Mouse (Mus musculus): Measurements from ENCODE around the gene Slf1. TPM values are rescaled to one million over a fixed set of nuclear protein-coding genes. Genes with fewer than 3 reads are reported as not detected.
"Not testable (repeated sequence)": the region's sequence is repeated elsewhere in the genome, so short reads cannot be mapped to it uniquely, and the experiment has no call there.

Slf1 gene
- polyA plus RNA-seq (2016; fragmentation: Nextera tagmentation; extraction: Ambion mirVana) = 41.3 and 46.7 TPM in 2 replicates

DNA sequence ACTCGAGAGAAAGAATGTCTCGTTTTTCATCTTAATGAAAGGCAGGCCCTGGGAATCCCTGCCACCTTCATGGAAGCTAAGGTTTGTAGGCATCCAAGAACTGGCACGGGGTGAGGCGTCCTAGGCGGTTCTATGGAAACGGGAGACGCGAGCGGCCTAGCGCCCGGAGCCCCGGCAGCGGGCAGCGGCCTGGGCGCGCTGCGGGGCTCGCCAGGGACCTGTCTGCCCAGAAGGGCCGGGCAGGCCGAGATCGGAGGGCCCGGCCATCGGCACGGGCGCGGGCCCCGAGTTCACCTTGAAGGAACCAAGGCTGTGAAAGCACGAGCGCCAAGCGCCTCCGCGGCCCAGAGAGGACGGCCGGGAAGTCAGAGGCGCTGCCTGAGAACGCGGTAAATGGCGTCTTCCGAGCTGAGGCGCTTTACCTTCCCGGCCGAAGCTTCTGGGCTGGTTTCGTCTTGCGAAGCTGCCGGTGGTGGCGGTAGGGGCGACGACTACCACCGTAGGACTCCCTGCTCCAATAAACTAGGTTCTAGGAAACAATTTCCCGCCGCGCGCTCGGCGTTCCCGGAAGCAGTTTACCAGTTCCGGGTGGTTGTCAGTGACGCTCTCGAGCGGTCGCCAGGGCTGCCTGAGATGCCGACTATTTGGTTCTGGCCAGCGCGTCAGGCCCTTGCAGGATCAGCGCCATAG is at the start of gene Slf1, which contains the start of gene 2210408I21Rik:
Gene Slf1 (minus strand): TSS at position 543 of the 690 bp plus-strand sequence.
Gene 2210408I21Rik (plus strand): TSS at position 610 of the 690 bp plus-strand sequence.
- WGBS = under 1% methylated on average over 65 of the region's 65 CpGs
- H3K27ac ChIP-seq = peak within 1 kb of the TSS; percentile 95
- no peaks in the 10 kb centered on the region for H3K27me3 ChIP-seq (ENCODE audit: low read depth, poor library complexity, severe bottlenecking)
- H3K4me3 ChIP-seq = peak within 1 kb of the TSS; percentile 93
- H3K36me3 ChIP-seq = no peaks in the 10 kb centered on the region
- H3K4me1 ChIP-seq = peaks cover 11% of the 10 kb centered on the region
- peak; percentile 93 for DNase-seq (ENCODE audit: low spot score)
- H3K9me3 ChIP-seq (replicated peaks) = no peaks in the 10 kb centered on the region

DNA sequence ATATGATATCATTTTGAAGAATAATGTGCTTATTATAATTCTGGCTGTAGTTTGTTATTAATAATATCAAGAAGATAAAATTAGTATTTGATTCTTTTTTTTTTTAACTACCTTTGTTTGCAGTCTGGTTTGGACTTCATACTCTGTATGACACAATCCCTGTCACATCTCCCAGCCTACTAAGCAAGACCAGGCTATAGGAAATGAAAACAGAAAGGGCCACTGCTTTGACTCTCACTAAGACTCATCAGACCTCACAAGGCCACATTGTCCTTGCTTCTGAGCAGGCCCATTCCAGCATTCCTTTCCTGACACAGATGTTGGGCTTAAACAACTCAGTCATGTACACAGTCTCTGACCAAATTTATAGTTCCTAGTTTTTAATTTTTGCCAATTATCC is 42.7 kb upstream of the Slf1 start:
- H3K36me3 ChIP-seq = no peaks in the 10 kb centered on the region
- no peak for DNase-seq (ENCODE audit: low spot score)
- H3K9me3 ChIP-seq (replicated peaks) = no peaks in the 10 kb centered on the region
- H3K4me1 ChIP-seq = peaks cover 7% of the 10 kb centered on the region; the same call in 1 of the 2 replicates
- H3K27ac ChIP-seq = no peak overlapping the region
- H3K4me3 ChIP-seq = no peak overlapping the region
- H3K27me3 ChIP-seq (ENCODE audit: low read depth, poor library complexity, severe bottlenecking) = no peaks in the 10 kb centered on the region

DNA sequence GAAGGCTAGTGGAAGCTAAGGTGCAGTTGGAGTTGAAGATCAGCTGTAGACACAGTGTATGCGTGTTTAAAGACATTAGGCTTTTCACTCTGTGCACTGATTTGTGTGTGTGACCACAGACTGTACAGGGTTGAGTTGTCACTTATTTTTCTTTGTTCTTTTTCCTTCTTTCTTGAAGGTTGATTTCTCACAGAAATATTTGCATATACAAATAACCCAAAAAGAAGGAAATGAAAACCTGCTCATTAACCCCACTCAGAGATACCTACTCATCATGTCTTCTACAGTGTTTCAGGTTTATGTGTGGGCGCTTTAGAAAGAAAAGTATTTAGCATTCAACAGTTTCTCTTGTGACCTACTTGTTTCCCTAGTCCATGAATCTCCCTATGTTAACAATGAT is 5.6 kb upstream of the Slf1 start:
- H3K36me3 ChIP-seq = no peaks in the 10 kb centered on the region
- no peaks in the 10 kb centered on the region for H3K27me3 ChIP-seq (ENCODE audit: low read depth, poor library complexity, severe bottlenecking)
- H3K4me1 ChIP-seq = peaks cover 6% of the 10 kb centered on the region; the same call in 1 of the 2 replicates
- H3K4me3 ChIP-seq = no peak overlapping the region
- 89% methylated on average over 2 of the region's 2 CpGs for WGBS
- H3K27ac ChIP-seq = no peak overlapping the region
- DNase-seq (ENCODE audit: low spot score) = no peak
- H3K9me3 ChIP-seq (replicated peaks) = no peaks in the 10 kb centered on the region

DNA sequence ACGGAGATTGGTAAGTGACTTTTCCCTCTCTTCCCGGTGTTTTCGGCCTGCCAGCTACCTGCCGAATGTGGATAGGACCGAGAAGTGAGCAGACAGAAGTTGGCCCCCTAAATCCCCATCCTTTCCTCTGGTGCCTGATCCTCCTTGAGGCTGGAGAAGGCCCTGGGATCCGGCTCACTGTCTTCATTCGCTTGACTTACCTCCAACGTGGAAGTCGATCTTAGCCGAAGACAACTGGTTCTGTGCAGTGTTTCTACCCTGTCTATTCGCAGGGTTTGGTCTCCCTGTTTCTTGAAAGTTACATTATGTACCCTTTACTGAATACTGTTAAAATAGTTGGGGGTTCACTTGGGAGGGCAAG is 328 bp upstream of the Slf1 start:
- under 1% methylated on average over 11 of the region's 11 CpGs for WGBS
- Histone ChIP-seq H3K9me3 (replicated peaks) (no peaks in the 10 kb centered on the region), H3K4me1 (peaks cover 11% of the 10 kb centered on the region), H3K4me3 (peak overlapping the region; percentile 93), H3K27ac (peak overlapping the region; percentile 95), H3K27me3 (ENCODE audit: low read depth, poor library complexity, severe bottlenecking) (no peaks in the 10 kb centered on the region), H3K36me3 (no peaks in the 10 kb centered on the region)
- DNase-seq (ENCODE audit: low spot score) = no peak

DNA sequence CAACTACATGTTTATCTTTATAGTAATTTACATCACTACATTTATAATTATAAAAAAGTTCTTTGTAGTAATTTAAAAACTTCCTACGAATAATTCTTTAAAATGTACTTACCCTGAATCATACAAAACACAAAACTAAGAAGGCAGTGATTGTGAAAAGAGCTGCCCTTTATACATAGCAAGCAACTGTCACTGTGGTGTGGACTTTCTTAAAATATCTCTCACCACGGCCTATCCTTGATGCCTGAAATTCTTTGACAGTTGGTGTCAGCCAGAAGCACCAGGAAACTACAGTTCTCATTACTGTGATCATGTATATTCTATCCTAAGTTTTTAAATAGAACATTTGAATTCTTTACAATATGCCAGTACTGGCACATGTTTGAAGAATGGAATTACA is 4.1 kb downstream of the Slf1 start:
- Histone ChIP-seq H3K4me3 (no peak overlapping the region), H3K9me3 (replicated peaks) (no peaks in the 10 kb centered on the region), H3K4me1 (peaks cover 8% of the 10 kb centered on the region), H3K27me3 (ENCODE audit: low read depth, poor library complexity, severe bottlenecking) (no peaks in the 10 kb centered on the region), H3K27ac (no peak overlapping the region), H3K36me3 (no peaks in the 10 kb centered on the region)
- 86% methylated on average over 2 of the region's 2 CpGs for WGBS
- DNase-seq (ENCODE audit: low spot score) = no peak

DNA sequence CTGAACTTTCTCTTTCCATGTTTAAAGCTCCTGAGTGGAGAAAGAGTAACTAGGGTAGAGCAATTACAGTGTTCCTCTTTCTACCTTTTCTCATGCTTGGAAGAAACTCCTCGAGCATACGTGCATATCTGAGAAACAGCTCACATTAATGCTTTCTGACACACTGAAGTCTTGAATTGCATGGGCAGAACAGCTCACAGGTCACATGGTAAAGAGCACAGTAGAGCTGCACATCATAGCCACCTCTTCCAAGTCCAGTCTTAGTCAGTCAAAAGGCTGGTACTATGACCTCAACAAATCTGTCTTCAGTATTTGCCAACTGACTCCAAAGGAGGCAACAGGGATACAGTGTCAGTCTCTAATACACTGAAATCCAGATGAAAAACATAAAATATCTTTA is 7.0 kb downstream of the Slf1 start:
- Histone ChIP-seq H3K4me1 (no peaks in the 10 kb centered on the region), H3K27ac (no peak overlapping the region), H3K9me3 (replicated peaks) (no peaks in the 10 kb centered on the region), H3K4me3 (no peak overlapping the region), H3K27me3 (ENCODE audit: low read depth, poor library complexity, severe bottlenecking) (no peaks in the 10 kb centered on the region), H3K36me3 (peaks cover 22% of the 10 kb centered on the region)
- WGBS = 88% methylated on average over 2 of the region's 2 CpGs
- DNase-seq (ENCODE audit: low spot score) = no peak

DNA sequence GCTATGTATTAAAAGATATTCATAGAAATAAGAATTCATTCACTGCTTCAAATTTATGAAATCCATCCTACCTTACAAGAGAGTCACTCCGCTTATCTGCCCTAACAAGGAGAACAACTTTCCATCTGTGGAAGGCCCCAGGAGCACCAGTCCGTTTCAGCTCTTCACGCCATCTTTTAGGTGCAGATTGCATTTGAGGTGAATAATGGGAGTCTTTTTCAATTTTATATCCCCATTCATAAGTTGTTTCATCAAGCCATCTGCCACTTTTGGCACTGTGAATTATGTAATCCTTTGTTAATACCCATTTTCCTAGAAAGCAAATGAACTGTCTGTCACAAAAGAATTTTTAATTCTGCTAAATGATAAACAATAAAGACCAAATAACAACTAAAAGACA is 10.1 kb downstream of the Slf1 start:
- H3K9me3 ChIP-seq (replicated peaks) = no peaks in the 10 kb centered on the region

DNA sequence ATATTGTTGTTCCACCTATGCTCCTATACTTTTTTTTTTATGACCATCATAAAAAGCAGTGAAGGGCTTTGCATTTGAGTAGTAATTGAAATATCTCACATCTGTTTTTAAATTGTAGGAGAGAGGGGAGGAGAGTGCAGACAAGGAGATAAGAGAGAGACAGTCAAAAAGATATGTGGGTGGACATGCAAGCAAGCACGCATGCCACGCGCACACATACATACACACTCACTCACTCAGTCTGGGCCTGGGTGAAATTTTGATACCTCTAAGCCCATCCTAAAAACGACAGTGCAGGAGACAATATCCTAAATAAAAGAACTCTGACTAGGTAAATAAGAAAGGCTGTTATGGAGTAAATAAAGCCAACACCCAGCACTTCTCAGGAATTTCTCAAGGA is 16.6 kb downstream of the Slf1 start:
- Histone ChIP-seq H3K9me3 (replicated peaks) (no peaks in the 10 kb centered on the region), H3K36me3 (peaks cover 36% of the 10 kb centered on the region), H3K27ac (no peak overlapping the region), H3K27me3 (ENCODE audit: low read depth, poor library complexity, severe bottlenecking) (no peaks in the 10 kb centered on the region), H3K4me1 (no peaks in the 10 kb centered on the region), H3K4me3 (no peak overlapping the region)
- DNase-seq (ENCODE audit: low spot score) = no peak
- 92% methylated on average over 4 of the region's 4 CpGs for WGBS

More for the DNA sequence above, 10.1 kb downstream of the Slf1 start:
- Histone ChIP-seq H3K27me3 (ENCODE audit: low read depth, poor library complexity, severe bottlenecking) (no peaks in the 10 kb centered on the region), H3K36me3 (peaks cover 43% of the 10 kb centered on the region), H3K27ac (no peak overlapping the region), H3K4me3 (no peak overlapping the region), H3K4me1 (no peaks in the 10 kb centered on the region)
- 96% methylated on average over 3 of the region's 3 CpGs for WGBS
- DNase-seq (ENCODE audit: low spot score) = no peak

DNA sequence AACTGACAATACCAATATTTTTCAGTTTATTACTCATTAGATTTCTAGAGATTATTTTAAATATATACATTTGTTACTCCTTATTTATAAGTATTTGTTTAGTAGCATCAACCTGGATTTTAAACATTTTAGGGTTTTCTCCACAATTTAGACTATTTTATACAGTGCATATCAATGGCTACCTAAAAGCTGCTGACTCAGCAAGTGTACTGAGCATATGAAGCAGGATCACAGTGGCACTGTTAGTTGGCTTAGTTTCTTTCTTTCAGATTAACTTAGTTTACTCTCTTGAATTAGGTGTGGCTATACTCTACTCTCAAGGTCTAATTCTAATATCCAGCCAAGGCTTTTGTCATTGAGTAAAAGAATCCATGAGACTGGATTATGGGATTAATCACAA is 27.5 kb downstream of the Slf1 start:
- peaks cover 43% of the 10 kb centered on the region for H3K36me3 ChIP-seq
- no peaks in the 10 kb centered on the region for H3K27me3 ChIP-seq (ENCODE audit: low read depth, poor library complexity, severe bottlenecking)
- H3K4me1 ChIP-seq = no peaks in the 10 kb centered on the region
- no peaks in the 10 kb centered on the region for H3K9me3 ChIP-seq (replicated peaks)
- H3K4me3 ChIP-seq = no peak overlapping the region
- DNase-seq (ENCODE audit: low spot score) = no peak
- no peak overlapping the region for H3K27ac ChIP-seq

DNA sequence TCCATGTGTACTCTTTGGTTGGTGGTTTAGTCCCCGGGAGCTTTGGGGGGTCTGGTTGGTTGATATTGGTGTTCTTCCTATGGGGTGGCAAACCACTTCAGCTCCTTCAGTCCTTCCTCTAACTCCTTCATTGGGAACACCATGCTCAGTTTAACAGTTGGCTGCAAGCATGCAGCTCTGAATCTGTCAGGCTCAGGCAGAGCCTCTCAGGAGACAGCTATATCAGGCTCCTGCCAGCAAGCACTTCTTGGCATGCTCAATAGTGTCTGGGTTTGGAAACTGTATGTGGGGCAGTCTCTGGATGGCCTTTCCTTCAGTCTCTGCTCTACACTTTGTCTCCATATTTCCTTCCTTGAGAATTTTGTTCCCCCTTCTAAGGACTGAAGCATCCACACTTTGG is 42.4 kb downstream of the Slf1 start:
- DNase-seq (ENCODE audit: low spot score); H3K4me1 ChIP-seq; H3K4me3 ChIP-seq; H3K27ac ChIP-seq; H3K27me3 ChIP-seq (ENCODE audit: low read depth, poor library complexity, severe bottlenecking); H3K9me3 ChIP-seq (replicated peaks): not testable (repeated sequence)
- 96% methylated on average over 1 of the region's 1 CpGs for WGBS
- H3K36me3 ChIP-seq = peaks cover 71% of the 10 kb centered on the region

DNA sequence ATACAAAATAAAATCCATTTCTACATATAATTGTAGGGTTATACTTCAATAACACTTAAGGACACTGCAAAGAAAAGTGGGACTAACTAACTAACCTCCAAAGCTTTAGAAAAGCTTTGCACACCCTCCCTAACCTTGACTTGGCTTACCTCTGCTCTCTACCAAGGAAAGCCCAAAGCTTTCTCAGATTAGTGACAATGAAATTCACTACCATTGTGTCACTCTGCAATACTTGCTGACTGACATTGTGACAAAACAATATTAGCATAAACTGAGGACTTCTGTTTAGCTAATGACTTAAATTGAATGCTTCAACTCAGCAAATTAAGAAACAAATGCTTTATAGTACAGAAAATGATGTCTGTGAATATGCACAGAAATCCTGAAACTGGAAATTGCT is 63.2 kb downstream of the Slf1 start:
- DNase-seq (ENCODE audit: low spot score) = no peak
- H3K9me3 ChIP-seq (replicated peaks) = 0 out of 2 replicates have a peak, but pooled peaks cover 2% of the 10 kb centered on the region
- H3K36me3 ChIP-seq = peaks cover 44% of the 10 kb centered on the region
- H3K4me1 ChIP-seq = no peaks in the 10 kb centered on the region
- no peaks in the 10 kb centered on the region for H3K27me3 ChIP-seq (ENCODE audit: low read depth, poor library complexity, severe bottlenecking)
- H3K4me3 ChIP-seq = no peak overlapping the region
- no peak overlapping the region for H3K27ac ChIP-seq

DNA sequence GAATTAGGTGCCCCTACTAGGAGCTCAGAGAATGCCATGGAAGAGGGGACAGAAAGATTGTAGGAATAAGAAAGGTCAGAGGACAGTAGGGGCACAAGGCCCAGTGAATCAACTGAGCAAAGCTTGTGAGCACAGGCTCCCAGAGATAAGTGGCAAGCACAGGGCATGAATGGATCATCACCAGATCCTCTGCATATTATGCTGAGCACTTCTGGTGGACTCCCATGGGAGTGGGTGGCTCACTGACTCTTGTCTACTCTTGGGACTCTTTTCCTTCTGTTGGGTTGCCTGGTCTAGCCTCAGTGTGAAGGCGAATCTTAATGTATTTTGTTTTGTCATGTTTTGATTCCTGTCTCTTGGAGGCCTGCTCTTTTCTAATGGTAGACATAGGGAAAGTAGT is 66.4 kb downstream of the Slf1 start:
- H3K4me3 ChIP-seq = no peak overlapping the region
- H3K36me3 ChIP-seq = peaks cover 28% of the 10 kb centered on the region
- no peak for DNase-seq (ENCODE audit: low spot score)
- no peaks in the 10 kb centered on the region for H3K4me1 ChIP-seq
- H3K9me3 ChIP-seq (replicated peaks) = no peaks in the 10 kb centered on the region
- no peaks in the 10 kb centered on the region for H3K27me3 ChIP-seq (ENCODE audit: low read depth, poor library complexity, severe bottlenecking)
- whole genome bisulfite sequencing = 100% methylated on average over 1 of the region's 1 CpGs
- no peak overlapping the region for H3K27ac ChIP-seq

DNA sequence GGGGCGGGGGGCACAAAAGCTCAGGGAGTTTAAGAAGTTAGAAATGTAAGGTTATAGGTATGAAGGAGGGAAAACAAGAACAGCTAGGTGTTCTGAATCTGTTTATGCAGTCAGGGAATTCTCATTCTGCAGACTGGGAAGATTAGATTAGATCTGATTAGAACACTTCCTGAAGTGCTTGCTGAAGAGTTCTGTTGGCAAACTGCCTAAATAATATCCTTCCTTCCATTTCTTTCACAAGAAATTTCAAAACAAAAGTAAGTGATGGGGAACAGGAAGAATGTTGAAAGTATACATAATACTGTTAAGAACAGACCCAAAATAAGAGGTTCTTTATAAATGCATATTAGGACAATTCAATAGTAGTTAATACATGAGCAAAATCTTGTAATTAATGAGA is 72.1 kb downstream of the Slf1 start:
- no peaks in the 10 kb centered on the region for H3K27me3 ChIP-seq (ENCODE audit: low read depth, poor library complexity, severe bottlenecking)
- H3K4me3 ChIP-seq = no peak overlapping the region
- peaks cover 30% of the 10 kb centered on the region for H3K36me3 ChIP-seq
- no peaks in the 10 kb centered on the region for H3K9me3 ChIP-seq (replicated peaks)
- no peak for DNase-seq (ENCODE audit: low spot score)
- no peak overlapping the region for H3K27ac ChIP-seq
- WGBS = 94% methylated on average over 1 of the region's 1 CpGs
- no peaks in the 10 kb centered on the region for H3K4me1 ChIP-seq

DNA sequence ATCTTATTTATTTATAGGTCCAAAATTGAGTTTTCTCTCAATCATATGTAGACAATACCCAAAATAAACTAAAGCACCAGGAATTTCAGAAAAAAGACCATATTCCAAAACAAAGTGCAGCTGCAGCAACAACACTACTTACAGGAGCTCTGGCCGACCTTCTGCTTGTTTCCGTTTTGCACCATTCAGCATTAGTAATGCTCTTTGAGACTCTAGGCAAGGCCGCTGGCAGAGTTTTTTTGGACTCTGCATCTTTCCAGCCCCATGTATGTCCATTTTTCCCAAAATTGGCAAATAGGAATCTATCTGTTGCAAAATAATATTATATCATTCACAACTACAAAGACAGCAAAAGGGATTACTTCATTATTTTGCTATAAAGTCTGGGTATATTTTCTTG is 85.5 kb downstream of the Slf1 start:
- Histone ChIP-seq H3K4me1 (no peaks in the 10 kb centered on the region), H3K27ac (no peak overlapping the region), H3K36me3 (peaks cover 24% of the 10 kb centered on the region), H3K27me3 (ENCODE audit: low read depth, poor library complexity, severe bottlenecking) (no peaks in the 10 kb centered on the region), H3K4me3 (no peak overlapping the region), H3K9me3 (replicated peaks) (no peaks in the 10 kb centered on the region)
- no peak for DNase-seq (ENCODE audit: low spot score)
- WGBS = 90% methylated on average over 3 of the region's 3 CpGs
